Mouse (Mus musculus) lung, postnatal 0 days (tissue): ENCODE data around the gene Focad.

ENCODE experiments used
- CTCF ChIP-seq: IDR thresholded peaks from 2 replicates; pipeline ENCODE4 v1.5.1; 2016; ENCODE audit warnings: antibody characterized with exemption, mild to moderate bottlenecking
- EP300 ChIP-seq: IDR thresholded peaks from 2 replicates; pipeline ENCODE4 v1.6.1; 2016; ENCODE audit warnings: antibody characterized with exemption, mild to moderate bottlenecking, control low read depth

DNA sequence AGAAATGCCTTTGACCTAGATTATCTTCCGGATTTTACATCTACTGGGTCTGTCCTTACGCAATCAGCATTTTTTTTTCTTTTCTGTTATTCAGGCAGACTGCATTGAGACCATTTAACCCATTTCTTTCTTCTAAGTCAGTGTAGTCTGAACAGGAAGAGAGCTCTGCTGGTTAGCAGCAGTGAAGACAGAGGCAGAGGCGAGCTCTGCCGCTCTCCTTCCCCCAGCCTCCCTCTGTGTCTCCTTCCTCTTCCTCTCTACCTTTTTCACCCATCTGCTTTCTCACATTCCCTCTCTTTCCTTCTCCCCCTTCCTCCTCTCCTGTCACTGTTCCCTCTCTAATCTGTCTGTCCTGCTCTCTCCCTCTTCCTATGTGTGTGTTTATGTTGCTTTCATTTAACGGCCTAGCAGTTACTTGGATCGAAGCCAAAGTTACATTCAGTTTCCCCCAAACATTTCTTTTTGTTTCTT, 181.2 kb downstream of the Focad start:
- TF ChIP-seq CTCF = no peak
- no peak for TF ChIP-seq EP300
